Mouse (Mus musculus) brain, embryonic 14.5 days (tissue): ENCODE results near the gene Mpp3. TPM values are rescaled to one million over a fixed set of nuclear protein-coding genes. Genes with fewer than 3 reads are reported as not detected.

Source experiments
- DNase-seq: peaks from one replicate; pipeline ENCODE4 v3.0.0-alpha.2; 2011; ENCODE audit warnings: low read depth
- CTCF ChIP-seq: fragments of 200-500 bp; IDR thresholded peaks from 2 replicates; pipeline ENCODE4 v1.5.1; 2012; ENCODE audit warnings: inconsistent platforms, mild to moderate bottlenecking, moderate library complexity, borderline replicate concordance; ENCODE audit not compliant: insufficient read depth, insufficient read length; ENCODE audit errors: extremely low read depth
- POLR2A ChIP-seq: fragments of 200-500 bp; IDR thresholded peaks from 2 replicates; pipeline ENCODE4 v1.6.1; 2012; ENCODE audit warnings: mild to moderate bottlenecking, inconsistent platforms, borderline replicate concordance; ENCODE audit not compliant: poor library complexity, insufficient read depth, insufficient read length, severe bottlenecking; ENCODE audit errors: extremely low read depth
- polyA plus RNA-seq: library from polyadenylated mRNA; depleted of rRNA; stranded (reverse); fragments of >200 nt; gene quantifications from 2 replicates; pipeline ENCODE4 v1.2.3, GENCODE M21; 2012

The Mpp3 gene
- polyA plus RNA-seq, 1 experiment = 50.9 TPM

GRCm38 (mm10) chr11:101981850-101982249 is 46.4 kb downstream of the Mpp3 start:
- TF ChIP-seq POLR2A = no peak
- TF ChIP-seq CTCF = no peak
- DNase-seq = no peak

- no peak for DNase-seq
- no peak for TF ChIP-seq CTCF
- TF ChIP-seq POLR2A = no peak
Measured at GRCm38 (mm10) chr11:101980603-101981157, 47.6 kb downstream of the Mpp3 start.

GRCm38 (mm10) chr11:101979140-101979539 is 49.1 kb downstream of the Mpp3 start:
- TF ChIP-seq CTCF (no peak), POLR2A (no peak)
- DNase-seq = no peak

- DNase-seq = no peak
- TF ChIP-seq POLR2A (no peak), CTCF (no peak; the same call in 1 of the 2 replicates)
Measured at GRCm38 (mm10) chr11:101976949-101977348, 51.3 kb downstream of the Mpp3 start.

- no peak for DNase-seq
- TF ChIP-seq POLR2A (no peak), CTCF (peak; percentile 40; the same call in 1 of the 2 replicates)
Measured at GRCm38 (mm10) chr11:101974923-101975322, 53.3 kb downstream of the Mpp3 start.

- no peak for TF ChIP-seq POLR2A
- no peak for TF ChIP-seq CTCF
Measured at GRCm38 (mm10) chr11:101974181-101974580, 54.1 kb downstream of the Mpp3 start.

GRCm38 (mm10) chr11:101973496-101973895 is 54.8 kb downstream of the Mpp3 start:
- no peak for DNase-seq
- no peak for TF ChIP-seq POLR2A
- TF ChIP-seq CTCF = no peak

More at GRCm38 (mm10) chr11:101974181-101974580, 54.1 kb downstream of the Mpp3 start:
- DNase-seq = no peak

GRCm38 (mm10) chr11:101972651-101973050 is 55.6 kb downstream of the Mpp3 start:
- no peak for TF ChIP-seq CTCF
- no peak for TF ChIP-seq POLR2A
- no peak for DNase-seq

GRCm38 (mm10) chr11:101972097-101972496 is 56.2 kb downstream of the Mpp3 start:
- TF ChIP-seq POLR2A (no peak), CTCF (no peak)
- no peak for DNase-seq

- peak; percentile 59; the same call in 1 of the 2 replicates for TF ChIP-seq CTCF
- TF ChIP-seq POLR2A = no peak
- no peak for DNase-seq
Measured at GRCm38 (mm10) chr11:101971410-101971809, 56.9 kb downstream of the Mpp3 start.

- no peak for TF ChIP-seq CTCF
- DNase-seq = no peak
Measured at GRCm38 (mm10) chr11:101969835-101970234, 58.4 kb downstream of the Mpp3 start.

GRCm38 (mm10) chr11:101968791-101969190 is 59.5 kb downstream of the Mpp3 start:
- TF ChIP-seq POLR2A (no peak), CTCF (peak; percentile 98)
- DNase-seq = peak; percentile 93
